Mouse (Mus musculus) heart, postnatal 4 days (tissue): ENCODE measurements around the gene Apela. TPM values are rescaled to one million over a fixed set of nuclear protein-coding genes. Genes with fewer than 3 reads are reported as not detected.
"Not testable (repeated sequence)": the region's sequence is repeated elsewhere in the genome, so short reads cannot be mapped to it uniquely, and the experiment has no call there.

Experiments
- DNase-seq: peaks from one replicate; pipeline ENCODE4 v3.0.0; 2021
- total RNA-seq, 2 experiments: library from RNA; stranded (reverse); gene quantifications; 2 replicates each; pipeline ENCODE4 v1.2.3; 2021

Gene Apela
- total RNA-seq, 2 experiments from 2014 or later: 1.5 to 1.7 TPM

DNA sequence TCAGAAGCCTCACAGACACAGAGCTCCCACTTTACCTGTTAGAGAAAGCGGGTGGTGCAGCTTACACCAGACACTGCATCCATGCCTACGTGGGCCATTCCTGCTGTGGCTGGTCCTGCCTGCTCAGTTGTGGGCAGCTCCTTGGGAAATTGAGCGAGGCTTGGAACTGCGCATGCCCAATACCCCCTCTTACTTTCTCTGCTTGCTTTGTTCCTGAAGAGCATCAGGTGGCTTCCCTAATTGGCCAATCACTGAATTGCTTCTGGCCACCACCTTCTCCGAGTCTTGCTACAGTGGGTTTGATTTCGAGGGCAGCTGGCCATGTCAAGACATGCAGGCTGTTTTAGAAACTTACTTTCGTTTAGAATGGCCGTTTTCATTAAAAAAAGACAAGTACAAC is 18.7 kb downstream of the Apela start, which contains the start of the genes Trim61 and Trim60:
TSS of gene Trim61 (minus strand) at position 101 of the 400 bp plus-strand sequence.
TSS of gene Trim60 (minus strand) at position 162 of the 400 bp plus-strand sequence.
- DNase-seq: no peak

- DNase-seq: not testable (repeated sequence)
Measured at GRCm38 (mm10) chr8:65007616-65008015, 29.5 kb downstream of the Apela start.

DNA sequence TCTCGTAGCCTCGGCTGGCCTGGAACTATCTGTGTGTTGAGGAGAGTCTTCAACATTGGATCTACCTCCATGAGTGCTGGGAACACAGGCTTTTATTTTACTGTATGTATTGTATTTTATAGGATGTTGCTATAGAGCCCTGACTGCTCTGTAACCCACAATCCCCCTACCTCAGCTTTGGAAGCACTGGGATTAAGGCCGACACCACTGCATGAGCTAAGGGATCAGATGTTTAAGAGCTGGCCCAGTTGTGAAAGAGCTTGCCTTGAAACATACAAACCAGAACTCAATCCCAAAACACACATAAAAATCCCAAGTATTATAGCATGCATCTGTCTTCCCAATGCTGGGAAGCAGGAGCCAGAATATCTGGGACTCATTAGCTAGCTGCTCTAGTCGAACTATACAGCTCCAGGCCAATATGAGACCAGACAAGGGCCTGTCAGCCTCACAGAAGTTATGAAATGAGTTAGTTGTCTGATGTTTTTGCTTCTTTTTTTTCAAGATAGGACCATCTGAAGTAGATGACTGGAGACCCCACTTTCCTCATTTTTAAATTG is 38.2 kb downstream of the Apela start:
- no peak for DNase-seq

GRCm38 (mm10) chr8:64987731-64988130 is 49.4 kb downstream of the Apela start, which contains the start of gene Trim75:
Trim75 (minus strand) TSS chr8:64987831.
- DNase-seq: no peak

GRCm38 (mm10) chr8:64983150-64983897 is 53.8 kb downstream of the Apela start:
- no peak for DNase-seq

Other genes with a start within 250 kb of the Apela start
- 10 to 100 TPM; 12.1 to 12.6 TPM for gene Klhl2, start 187.3 kb downstream of the Apela start, total RNA-seq
- 10 to 100 TPM; 20.5 to 22.6 TPM for gene Tmem192, start 90.2 kb downstream of the Apela start, total RNA-seq
- not detected for gene Trim75, start 49.5 kb downstream of the Apela start, total RNA-seq
- gene Trim61, start 18.8 kb downstream of the Apela start, total RNA-seq: not detected
- gene Trim60, start 18.8 kb downstream of the Apela start, total RNA-seq: not detected
- not detected for gene Gm10663, start 37.7 kb upstream of the Apela start, total RNA-seq
- gene BC030870, start 92.2 kb upstream of the Apela start, total RNA-seq: not detected